In the genomic region with DNA sequence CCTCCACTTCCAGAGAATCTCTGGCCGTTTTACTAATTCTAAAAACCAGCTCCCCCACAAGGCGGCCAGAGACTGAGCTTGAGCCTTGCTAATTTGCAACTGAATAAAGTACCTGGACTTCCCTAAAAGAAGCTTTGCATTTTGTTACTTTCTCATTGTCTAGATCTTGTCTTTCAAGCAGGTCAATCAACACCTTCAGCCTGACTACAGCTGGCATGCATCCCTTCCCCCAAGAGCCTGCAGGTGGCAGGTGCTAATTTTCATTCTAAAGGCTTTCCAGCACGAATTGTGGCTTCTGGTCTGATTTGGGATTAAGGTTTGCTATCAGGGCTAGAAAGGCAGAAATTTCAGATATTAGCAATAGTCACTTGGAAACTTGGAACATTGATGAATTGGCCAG, we compare ENCODE assay signal across 23 mouse cellular contexts.
"Had no signal": no experiment of that assay in that cellular context is flagged by ENCODE, and none has a peak within 500 bp of the region (broad histone marks: within the 10 kb centered on the region; RNA-seq: fewer than 3 reads in every experiment).

No protein-coding gene starts in this region.

- H3K9me3 ChIP-seq: limb, embryonic 10.5 days; liver, embryonic 15.5 days had no signal

- H3K4me1 ChIP-seq: heart, embryonic 13.5 days; heart, embryonic 15.5 days; hindbrain, embryonic 13.5 days; hindbrain, embryonic 15.5 days; kidney, embryonic 15.5 days; limb, embryonic 10.5 days; limb, embryonic 12.5 days; liver, embryonic 13.5 days; liver, embryonic 15.5 days had no signal

- H3K36me3 ChIP-seq: heart, embryonic 13.5 days; heart, embryonic 15.5 days; hindbrain, embryonic 15.5 days; kidney, embryonic 15.5 days; limb, embryonic 10.5 days; limb, embryonic 12.5 days; liver, embryonic 13.5 days; liver, embryonic 15.5 days had no signal

- H3K4me3 ChIP-seq: gastrocnemius, adult 2 months; heart, embryonic 13.5 days; heart, embryonic 15.5 days; hindbrain, embryonic 13.5 days; hindbrain, embryonic 15.5 days; kidney, embryonic 15.5 days; left cerebral cortex, adult 2 months; limb, embryonic 10.5 days; limb, embryonic 12.5 days; liver, embryonic 13.5 days; liver, embryonic 15.5 days had no signal

- H3K27me3 ChIP-seq: heart, embryonic 13.5 days; heart, embryonic 15.5 days; hindbrain, embryonic 13.5 days; hindbrain, embryonic 15.5 days; kidney, embryonic 15.5 days; limb, embryonic 12.5 days; liver, embryonic 13.5 days; liver, embryonic 15.5 days had no signal

- H3K9ac ChIP-seq: heart, embryonic 13.5 days; heart, embryonic 15.5 days; hindbrain, embryonic 13.5 days; hindbrain, embryonic 15.5 days; kidney, embryonic 15.5 days; limb, embryonic 12.5 days; liver, embryonic 13.5 days; liver, embryonic 15.5 days had no signal

- H3K27ac ChIP-seq: gastrocnemius, adult 2 months; heart, embryonic 13.5 days; heart, embryonic 15.5 days; hindbrain, embryonic 13.5 days; hindbrain, embryonic 15.5 days; hindbrain, postnatal 0 days; kidney, embryonic 15.5 days; kidney, postnatal 0 days; left cerebral cortex, adult 2 months; limb, embryonic 10.5 days; limb, embryonic 12.5 days; liver, embryonic 13.5 days; liver, embryonic 15.5 days had no signal

- DNase-seq: gastrocnemius, adult 2 months; gastrocnemius, postnatal 10 days; gastrocnemius, postnatal 25 days; heart, adult 18-20 months; heart, postnatal 14 days; heart, postnatal 36 days; kidney, adult 11 months; kidney, adult 2 months; kidney, postnatal 14 days; kidney, postnatal 36 days; liver; liver, embryonic 13.5 days had no signal
